Mouse (Mus musculus) small intestine, adult 2 months (tissue): ENCODE data around the gene Vps37d. TPM values are rescaled to one million over a fixed set of nuclear protein-coding genes. Genes with fewer than 3 reads are reported as not detected.

Experiments
- H3K27ac ChIP-seq: fragments of 200-500 bp; 2 replicates; pipeline ENCODE4 v1.5.1; 2012; ENCODE audit warnings: low read depth, low read length, control low read depth, inconsistent platforms; ENCODE audit not compliant: insufficient read depth
- H3K27me3 ChIP-seq: fragments of 200-500 bp; 2 replicates; pipeline ENCODE4 v1.6.1; 2012; ENCODE audit warnings: mild to moderate bottlenecking, moderate library complexity, low read length, inconsistent platforms; ENCODE audit not compliant: control insufficient read depth, insufficient read depth
- H3K36me3 ChIP-seq: fragments of 200-500 bp; 2 replicates; pipeline ENCODE4 v1.6.1; 2012; ENCODE audit warnings: mild to moderate bottlenecking, low read length, control low read depth, inconsistent platforms; ENCODE audit not compliant: control insufficient read depth, insufficient read depth
- H3K4me1 ChIP-seq: fragments of 200-500 bp; 2 replicates; pipeline ENCODE4 v1.6.1; 2012; ENCODE audit warnings: low read length, inconsistent platforms, mixed read lengths; ENCODE audit not compliant: control insufficient read depth, insufficient read depth, insufficient read length
- H3K4me3 ChIP-seq: fragments of 200-500 bp; 2 replicates; pipeline ENCODE4 v1.5.1; 2012; ENCODE audit warnings: low read depth, mild to moderate bottlenecking, control low read depth, inconsistent platforms, low read length, moderate library complexity
- CTCF ChIP-seq: fragments of 200-500 bp; IDR thresholded peaks from 2 replicates; pipeline ENCODE4 v1.5.1; 2012; ENCODE audit warnings: low read depth, mild to moderate bottlenecking, control low read depth, inconsistent platforms, low read length, moderate library complexity, mixed read lengths; ENCODE audit not compliant: insufficient replicate concordance, insufficient read length; ENCODE audit errors: extremely low read depth
- POLR2A ChIP-seq: fragments of 200-500 bp; IDR thresholded peaks from 2 replicates; pipeline ENCODE4 v1.6.1; 2012; ENCODE audit warnings: low read depth, mild to moderate bottlenecking, control low read depth, inconsistent platforms, low read length, moderate library complexity
- WGBS: fragments of 180-500 bp; shearing (Covaris S2); methylation state at CpG from one replicate; pipeline ENCODE4 v1.1.7; 2018; 5-methylcytosine and 5-hydroxymethylcytosine counted together
- polyA plus RNA-seq: library from polyadenylated mRNA; depleted of rRNA; stranded (reverse); fragments of >200 nt; gene quantifications from 2 replicates; pipeline ENCODE4 v1.2.3, GENCODE M21; 2012; rRNA removed

Vps37d gene
- 3.0 and 7.0 TPM in 2 replicates for polyA plus RNA-seq

DNA sequence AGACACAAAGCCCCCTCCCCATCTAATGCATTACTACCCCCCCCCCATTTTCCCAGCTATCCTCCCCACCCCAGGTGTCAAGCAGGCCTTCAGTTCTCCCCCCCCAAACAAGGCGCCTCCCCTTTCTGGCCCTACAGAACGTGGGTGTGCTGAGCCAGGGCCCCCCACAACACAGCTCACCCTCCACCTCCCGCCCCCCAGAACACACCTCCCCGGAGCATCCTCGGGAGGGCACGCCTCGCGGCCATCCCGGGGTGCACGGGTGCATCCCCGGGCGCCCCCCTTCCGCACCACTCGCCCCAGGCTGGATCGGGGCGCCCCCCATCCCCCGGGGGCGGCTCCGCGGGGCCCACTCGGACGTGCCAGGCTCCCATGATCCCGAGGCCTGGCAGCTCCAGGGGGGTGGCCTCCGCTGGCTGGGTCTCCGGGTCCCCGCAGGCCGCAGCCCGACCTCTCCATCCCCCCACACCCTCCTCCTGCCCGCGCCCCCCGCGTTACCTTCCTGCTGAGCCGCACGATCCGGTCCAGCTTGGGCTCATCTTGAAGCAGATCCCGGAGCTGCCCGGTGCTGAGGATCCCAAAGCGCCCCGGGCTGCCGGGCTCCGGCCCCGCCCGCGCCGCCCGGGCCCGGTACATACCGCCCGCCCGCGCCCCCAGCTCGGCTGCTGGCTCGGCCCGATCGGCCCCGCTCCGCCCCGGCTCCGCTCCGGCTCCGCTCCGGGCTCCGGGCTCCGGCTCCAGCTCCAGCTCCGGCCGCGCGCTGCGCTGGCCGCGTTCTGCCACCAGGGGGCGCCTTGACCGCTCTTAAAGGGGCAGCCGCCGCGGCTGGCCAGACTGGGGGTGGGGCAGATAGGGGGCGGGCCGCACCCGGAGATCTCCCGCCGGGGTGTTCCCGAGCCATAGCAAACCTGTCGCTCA, at the start of gene Vps37d:
Gene Vps37d (minus strand): TSS at position 703 of the 918 bp plus-strand sequence.
- Histone ChIP-seq H3K4me1 (peaks cover 14% of the 10 kb centered on the region), H3K4me3 (peak within 1 kb of the TSS; percentile 70), H3K27me3 (no peaks in the 10 kb centered on the region), H3K27ac (no peak within 1 kb of the TSS), H3K36me3 (no peaks in the 10 kb centered on the region)
- TF ChIP-seq POLR2A = no peak
- peak; percentile 74 for TF ChIP-seq CTCF
- 1% methylated on average over 75 of the region's 83 CpGs for WGBS

DNA sequence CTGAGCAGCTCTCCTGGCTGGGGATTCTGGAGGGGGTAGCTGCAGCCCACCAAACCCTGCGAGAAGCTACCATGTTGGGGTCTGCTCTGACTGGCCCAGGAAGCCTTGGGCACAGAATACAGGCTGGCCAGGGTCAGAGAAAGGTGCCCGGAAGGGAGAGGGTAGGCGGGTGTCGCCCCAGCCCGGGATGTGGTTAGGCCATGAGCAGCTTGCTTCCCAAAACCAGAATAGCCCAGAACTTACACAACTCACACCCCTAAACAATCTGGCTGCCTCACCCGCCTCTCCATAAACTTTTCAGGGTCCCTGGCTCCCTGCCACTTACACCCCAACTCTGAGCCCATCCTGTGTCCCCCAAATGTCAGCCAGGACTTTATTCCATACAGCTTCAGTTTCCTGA, 49.6 kb upstream of the Vps37d start:
- no peak for TF ChIP-seq POLR2A
- no peak for TF ChIP-seq CTCF
- Histone ChIP-seq H3K4me3 (no peak overlapping the region), H3K4me1 (no peaks in the 10 kb centered on the region), H3K27ac (no peak overlapping the region), H3K27me3 (no peaks in the 10 kb centered on the region), H3K36me3 (peaks cover 49% of the 10 kb centered on the region)
- 76% methylated on average over 5 of the region's 6 CpGs for WGBS

DNA sequence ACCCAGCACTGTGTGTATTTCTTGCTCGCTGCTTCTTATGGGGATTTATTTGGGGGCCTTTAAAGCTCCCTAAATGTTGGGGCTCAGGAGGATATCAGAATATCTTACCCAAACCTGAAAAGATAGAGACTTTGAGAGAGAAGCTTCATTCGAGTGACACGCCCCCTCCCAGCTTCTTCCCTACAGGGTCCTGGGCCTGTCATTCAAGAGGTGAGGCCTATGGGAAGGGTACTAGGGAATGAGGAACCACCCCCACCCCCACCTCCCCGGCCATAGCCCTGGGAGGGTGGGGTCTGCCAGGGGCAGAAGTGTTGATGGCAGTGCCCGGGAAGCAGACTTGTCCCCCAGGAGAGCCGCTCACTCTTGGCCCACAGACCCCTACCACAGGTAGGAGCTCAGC, 48.1 kb upstream of the Vps37d start:
- TF ChIP-seq CTCF = no peak
- no peak for TF ChIP-seq POLR2A
- Histone ChIP-seq H3K27me3 (no peaks in the 10 kb centered on the region), H3K4me3 (no peak overlapping the region), H3K4me1 (no peaks in the 10 kb centered on the region), H3K36me3 (peaks cover 54% of the 10 kb centered on the region), H3K27ac (no peak overlapping the region)
- WGBS = 89% methylated on average over 6 of the region's 6 CpGs

DNA sequence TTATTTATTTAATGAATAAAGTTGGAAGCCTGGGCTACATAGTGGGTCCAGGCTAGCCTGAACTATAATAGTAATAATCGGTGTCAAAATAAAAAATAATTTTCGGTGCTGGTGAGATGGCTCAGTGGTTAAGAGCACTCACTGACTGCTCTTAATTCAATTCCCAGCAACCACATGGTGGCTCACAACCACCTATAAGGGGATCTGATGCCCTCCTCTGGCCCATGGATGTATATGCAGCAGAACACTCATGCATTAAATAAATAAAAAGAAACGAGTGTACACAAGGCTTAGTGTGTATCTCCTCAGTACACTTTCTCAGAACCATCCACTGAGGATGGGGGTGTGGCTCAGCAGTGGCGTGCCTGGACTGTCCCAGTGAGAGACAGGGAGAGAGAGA, 42.7 kb upstream of the Vps37d start:
- TF ChIP-seq POLR2A (no peak), CTCF (no peak)
- H3K27ac ChIP-seq = no peak overlapping the region
- peaks cover 10% of the 10 kb centered on the region for H3K4me1 ChIP-seq
- WGBS = 65% methylated on average over 4 of the region's 4 CpGs
- no peak overlapping the region for H3K4me3 ChIP-seq
- H3K27me3 ChIP-seq = no peaks in the 10 kb centered on the region
- H3K36me3 ChIP-seq = peaks cover 29% of the 10 kb centered on the region

DNA sequence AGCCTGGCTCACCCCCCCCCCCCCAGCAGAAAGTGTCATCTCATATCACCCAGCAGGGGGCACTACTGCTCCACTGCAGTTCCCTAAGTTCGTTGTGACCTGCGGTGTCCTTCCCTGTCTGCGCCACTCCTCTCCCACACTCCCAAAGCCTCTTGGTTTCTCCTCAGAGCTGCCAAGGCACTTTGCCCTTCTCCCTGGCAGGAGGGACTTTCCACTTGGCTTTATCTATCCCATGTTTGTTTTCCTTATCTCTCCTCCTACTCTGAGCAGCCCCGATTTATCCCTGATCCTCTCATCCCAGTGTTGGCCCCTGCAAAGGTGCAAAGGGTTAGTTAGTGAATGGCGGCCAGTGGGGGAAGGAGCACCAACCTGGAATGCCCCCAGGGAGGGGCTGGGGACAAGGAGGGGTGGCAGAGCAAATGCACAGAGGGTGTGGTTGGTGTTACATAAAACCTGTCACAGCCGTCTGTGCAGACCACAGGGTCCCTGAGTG, 40.6 kb upstream of the Vps37d start:
- Histone ChIP-seq H3K27me3 (no peaks in the 10 kb centered on the region), H3K4me1 (peaks cover 15% of the 10 kb centered on the region), H3K36me3 (peaks cover 27% of the 10 kb centered on the region), H3K27ac (peak overlapping the region; percentile 71), H3K4me3 (no peak overlapping the region)
- TF ChIP-seq CTCF (peak; percentile 82), POLR2A (no peak)
- WGBS = 6% methylated on average over 6 of the region's 6 CpGs

DNA sequence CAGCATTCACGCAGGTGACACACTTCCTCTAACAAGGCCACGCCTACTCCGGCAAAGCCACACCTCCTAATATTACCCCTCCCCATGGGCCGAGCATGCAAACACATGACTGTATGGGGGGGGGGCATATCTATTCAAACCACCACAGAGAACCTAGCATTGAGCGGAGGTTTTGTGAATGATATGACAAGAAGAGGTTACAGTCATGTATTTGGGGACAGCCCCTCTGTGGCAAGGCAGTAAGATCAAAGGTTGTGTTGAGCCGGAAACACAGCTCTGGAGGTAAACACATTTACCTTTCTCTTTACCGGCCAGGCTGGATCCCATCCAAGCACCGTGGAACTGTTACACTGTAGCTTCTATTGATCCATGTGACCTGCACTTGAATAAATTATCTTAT, 37.2 kb upstream of the Vps37d start:
- 22% methylated on average over 8 of the region's 8 CpGs for WGBS
- H3K27me3 ChIP-seq = no peaks in the 10 kb centered on the region
- no peak for TF ChIP-seq POLR2A
- TF ChIP-seq CTCF = no peak

DNA sequence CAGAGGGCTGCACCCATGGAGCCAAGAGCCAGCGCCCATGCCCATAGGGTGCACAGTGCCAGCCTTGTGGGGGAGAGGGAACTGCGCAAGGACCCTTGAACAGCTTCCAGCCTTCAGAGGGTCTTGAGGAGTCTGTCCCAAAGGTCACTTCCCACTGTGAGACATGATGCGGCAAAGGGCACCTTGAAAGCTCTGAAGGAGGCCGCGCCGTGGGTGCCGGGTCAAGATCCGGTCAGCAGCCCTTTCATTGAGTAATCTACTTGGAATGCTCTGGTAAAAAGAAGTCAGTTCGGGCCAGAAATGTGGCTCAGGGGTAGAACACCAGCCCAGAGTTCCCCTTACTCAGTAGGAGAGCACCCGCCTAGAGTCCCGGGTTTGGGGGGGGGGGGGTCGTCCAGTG, 35.7 kb upstream of the Vps37d start:
- H3K4me3 ChIP-seq = no peak overlapping the region
- no peak overlapping the region for H3K27ac ChIP-seq
- peaks cover 15% of the 10 kb centered on the region for H3K36me3 ChIP-seq
- TF ChIP-seq POLR2A (no peak), CTCF (no peak)
- WGBS = 92% methylated on average over 12 of the region's 12 CpGs
- H3K27me3 ChIP-seq = no peaks in the 10 kb centered on the region
- peaks cover 22% of the 10 kb centered on the region for H3K4me1 ChIP-seq

More for the DNA sequence above, 37.2 kb upstream of the Vps37d start:
- H3K4me1 ChIP-seq = peaks cover 19% of the 10 kb centered on the region
- H3K27ac ChIP-seq = peak overlapping the region; percentile 70
- H3K36me3 ChIP-seq = peaks cover 15% of the 10 kb centered on the region
- no peak overlapping the region for H3K4me3 ChIP-seq
